Mouse (Mus musculus) cerebellum, postnatal 25 days (tissue): ENCODE results near the gene Clba1.
"Not testable (repeated sequence)": the region's sequence is repeated elsewhere in the genome, so short reads cannot be mapped to it uniquely, and the experiment has no call there.

Source experiments
- DNase-seq, 2 experiments: peaks; one replicate each; pipeline ENCODE4 v3.0.0; 2021; ENCODE audit warnings: mixed read lengths in 2 of 2

Gene Clba1

GRCm38 (mm10) chr12:112795466-112796104 lies 13.2 kb upstream of the Clba1 start:
- no peak for DNase-seq

- DNase-seq = no peak
These were observed 11.9 kb upstream of the Clba1 start for GRCm38 (mm10) chr12:112796551-112797510.

- DNase-seq = no peak
These were observed 10.9 kb upstream of the Clba1 start for GRCm38 (mm10) chr12:112797672-112798331.

- DNase-seq = no peak
These were observed 10.4 kb upstream of the Clba1 start for GRCm38 (mm10) chr12:112798332-112798681.

GRCm38 (mm10) chr12:112798716-112799115 lies 10.0 kb upstream of the Clba1 start:
- DNase-seq = no peak

GRCm38 (mm10) chr12:112799237-112799970 lies 9.3 kb upstream of the Clba1 start:
- DNase-seq = no peak

GRCm38 (mm10) chr12:112800476-112800875 lies 8.3 kb upstream of the Clba1 start:
- DNase-seq = peak; percentile 73 to 83

GRCm38 (mm10) chr12:112801864-112802846 lies 6.6 kb upstream of the Clba1 start, which contains the start of gene Ahnak2:
Ahnak2 (minus strand) TSS chr12:112802657.
- peak; percentile 56 to 80 for DNase-seq

GRCm38 (mm10) chr12:112802917-112803316 lies 5.8 kb upstream of the Clba1 start:
- DNase-seq = no peak

GRCm38 (mm10) chr12:112804046-112804445 lies 4.7 kb upstream of the Clba1 start:
- DNase-seq = peak; percentile 47 to 65

GRCm38 (mm10) chr12:112806044-112806443 lies 2.7 kb upstream of the Clba1 start:
- no peak for DNase-seq

GRCm38 (mm10) chr12:112807796-112808195 lies 941 bp upstream of the Clba1 start:
- DNase-seq = no peak

GRCm38 (mm10) chr12:112808212-112808586 lies 538 bp upstream of the Clba1 start:
- no peak for DNase-seq

- no peak for DNase-seq
These were observed 904 bp downstream of the Clba1 start for GRCm38 (mm10) chr12:112809641-112810040.

- no peak for DNase-seq
These were observed 1.6 kb downstream of the Clba1 start for GRCm38 (mm10) chr12:112810092-112810885.

GRCm38 (mm10) chr12:112813370-112813769 lies 4.6 kb downstream of the Clba1 start:
- no peak for DNase-seq

- DNase-seq = no peak
These were observed 6.1 kb downstream of the Clba1 start for GRCm38 (mm10) chr12:112814682-112815470.

GRCm38 (mm10) chr12:112816294-112816693 lies 7.6 kb downstream of the Clba1 start:
- DNase-seq = peak; percentile 69 to 81

GRCm38 (mm10) chr12:112816866-112817265 lies 8.1 kb downstream of the Clba1 start:
- DNase-seq = not testable (repeated sequence)
